Mouse (Mus musculus) MEL (cell line): ENCODE data around the gene Foxj1. TPM values are rescaled to one million over a fixed set of nuclear protein-coding genes. Genes with fewer than 3 reads are reported as not detected.

Source experiments
- DNase-seq: peaks from one replicate; pipeline ENCODE4 v3.0.0; 2011; ENCODE audit warnings: low read depth, low spot score
- H3K27ac ChIP-seq: 2 replicates; pipeline ENCODE4 v1.5.1; 2012; ENCODE audit warnings: low read depth, mild to moderate bottlenecking, control low read depth, low read length, moderate library complexity; ENCODE audit not compliant: control insufficient read depth
- H3K27me3 ChIP-seq, 2 experiments: fragments of 150-350 bp in 1 of 2; sonication (generic) in 1 of 2; 2 replicates each; pipeline ENCODE4 v1.6.1; 2012; ENCODE audit warnings: low read length in 2 of 2, mild to moderate bottlenecking in 2 of 2, improper control_type of control experiment in 1 of 2, moderate library complexity in 1 of 2; ENCODE audit not compliant: insufficient read depth in 2 of 2, control insufficient read depth in 1 of 2
- H3K36me3 ChIP-seq, 2 experiments: 2 replicates each; pipeline ENCODE4 v1.6.1; 2012 to 2014; ENCODE audit warnings: low read length in 2 of 2, improper control_type of control experiment in 1 of 2, inconsistent platforms in 1 of 2, mild to moderate bottlenecking in 1 of 2; ENCODE audit not compliant: insufficient read depth in 2 of 2, control insufficient read depth in 1 of 2
- H3K4me1 ChIP-seq, 2 experiments: fragments of 150-350 bp in 1 of 2; sonication (generic) in 1 of 2; 2 replicates each; pipeline ENCODE4 v1.6.1; 2012; ENCODE audit warnings: low read length in 2 of 2, improper control_type of control experiment in 1 of 2, mild to moderate bottlenecking in 1 of 2; ENCODE audit not compliant: insufficient read depth in 2 of 2, control insufficient read depth in 1 of 2
- H3K4me3 ChIP-seq, 2 experiments: fragments of 150-350 bp in 1 of 2; sonication (generic) in 1 of 2; 2 replicates each; pipeline ENCODE4 v1.5.1; 2012; ENCODE audit warnings: low read depth in 2 of 2, low read length in 2 of 2, mild to moderate bottlenecking in 2 of 2, moderate library complexity in 2 of 2, control low read depth in 1 of 2, improper control_type of control experiment in 1 of 2; ENCODE audit not compliant: control insufficient read depth in 1 of 2, insufficient read depth in 1 of 2
- H3K79me2 ChIP-seq: 2 replicates; pipeline ENCODE4 v1.6.1; 2012; ENCODE audit warnings: mild to moderate bottlenecking, low read length, moderate library complexity; ENCODE audit not compliant: control insufficient read depth, poor library complexity, insufficient read depth
- H3K9ac ChIP-seq: 2 replicates; pipeline ENCODE4 v1.6.1; 2012; ENCODE audit warnings: low read depth, mild to moderate bottlenecking, control low read depth, low read length, moderate library complexity; ENCODE audit not compliant: control insufficient read depth, poor library complexity, severe bottlenecking
- H3K9me3 ChIP-seq: fragments of 150-350 bp; sonication (generic); replicated peaks from 2 replicates; pipeline ENCODE4 v1.6.1; 2012; ENCODE audit warnings: mild to moderate bottlenecking, low read length, improper control_type of control experiment, moderate library complexity; ENCODE audit not compliant: insufficient read depth
- BHLHE40 ChIP-seq: IDR thresholded peaks from 2 replicates; pipeline ENCODE4 v1.6.1; 2012; ENCODE audit warnings: low read depth, mild to moderate bottlenecking, inconsistent platforms, low read length, improper control_type of control experiment, borderline replicate concordance
- CHD2 ChIP-seq: IDR thresholded peaks from 2 replicates; pipeline ENCODE4 v1.6.1; 2011; ENCODE audit warnings: low read length, improper control_type of control experiment
- CTCF ChIP-seq, 3 experiments: IDR thresholded peaks in 2 of 3; conservative IDR thresholded peaks in 1 of 3; 2 replicates each; pipeline ENCODE4 v1.5.1; 2011 to 2012; ENCODE audit warnings: low read length in 3 of 3, low read depth in 2 of 3, mild to moderate bottlenecking in 2 of 3, improper control_type of control experiment in 1 of 3, inconsistent platforms in 1 of 3, mixed read lengths in 1 of 3, moderate library complexity in 1 of 3; ENCODE audit not compliant: control insufficient read depth in 1 of 3, insufficient read depth in 1 of 3, poor library complexity in 1 of 3, severe bottlenecking in 1 of 3
- E2F4 ChIP-seq: IDR thresholded peaks from 2 replicates; pipeline ENCODE4 v1.6.1; 2011; ENCODE audit warnings: low read depth, low read length, improper control_type of control experiment, borderline replicate concordance
- ELF1 ChIP-seq: IDR thresholded peaks from 2 replicates; pipeline ENCODE4 v1.6.1; 2014; ENCODE audit warnings: low read depth, mild to moderate bottlenecking, inconsistent platforms, low read length, improper control_type of control experiment, moderate library complexity
- EP300 ChIP-seq, 2 experiments: IDR thresholded peaks; 2 replicates each; pipeline ENCODE4 v1.6.1; 2011; ENCODE audit warnings: improper control_type of control experiment in 2 of 2, low read length in 2 of 2, low read depth in 1 of 2, mild to moderate bottlenecking in 1 of 2
- ETS1 ChIP-seq: IDR thresholded peaks from 2 replicates; pipeline ENCODE4 v1.6.1; 2012; ENCODE audit warnings: low read depth, mild to moderate bottlenecking, inconsistent platforms, low read length, improper control_type of control experiment, moderate library complexity
- JUND ChIP-seq: IDR thresholded peaks from 2 replicates; pipeline ENCODE4 v1.6.1; 2011; ENCODE audit warnings: low read depth, mild to moderate bottlenecking, improper control_type of control experiment, low read length
- KAT2A ChIP-seq: conservative IDR thresholded peaks from 2 replicates; pipeline ENCODE4 v1.6.1; 2012; ENCODE audit warnings: low read depth, low read length, improper control_type of control experiment, inconsistent platforms
- MAFK ChIP-seq: IDR thresholded peaks from 2 replicates; pipeline ENCODE4 v1.6.1; 2011; ENCODE audit warnings: low read depth, mild to moderate bottlenecking, low read length, improper control_type of control experiment, borderline replicate concordance
- MAX ChIP-seq: IDR thresholded peaks from 2 replicates; pipeline ENCODE4 v1.6.1; 2011; ENCODE audit warnings: low read length, improper control_type of control experiment
- MXI1 ChIP-seq: IDR thresholded peaks from 2 replicates; pipeline ENCODE4 v1.6.1; 2011; ENCODE audit warnings: mild to moderate bottlenecking, low read depth, low read length, improper control_type of control experiment
- MYB ChIP-seq: IDR thresholded peaks from 2 replicates; pipeline ENCODE4 v1.6.1; 2011; ENCODE audit warnings: mild to moderate bottlenecking, low read depth, low read length, improper control_type of control experiment
- NELFE ChIP-seq: IDR thresholded peaks from 2 replicates; pipeline ENCODE4 v1.6.1; 2011; ENCODE audit warnings: low read depth, low read length, improper control_type of control experiment
- POLR2A ChIP-seq, 2 experiments: IDR thresholded peaks; 2 replicates each; pipeline ENCODE4 v1.6.1; 2011 to 2012; ENCODE audit warnings: low read length in 2 of 2, mild to moderate bottlenecking in 2 of 2, control low read depth in 1 of 2, improper control_type of control experiment in 1 of 2, low read depth in 1 of 2, moderate library complexity in 1 of 2; ENCODE audit not compliant: control insufficient read depth in 1 of 2, insufficient read depth in 1 of 2, poor library complexity in 1 of 2
- POLR2AphosphoS5 ChIP-seq: IDR thresholded peaks from 2 replicates; pipeline ENCODE4 v1.6.1; 2012; ENCODE audit warnings: low read depth, borderline replicate concordance, mild to moderate bottlenecking, inconsistent platforms, low read length, moderate library complexity, mixed read lengths
- RAD21 ChIP-seq: IDR thresholded peaks from 2 replicates; pipeline ENCODE4 v1.6.1; 2011; ENCODE audit warnings: mild to moderate bottlenecking, low read depth, low read length, improper control_type of control experiment
- RCOR1 ChIP-seq: IDR thresholded peaks from 2 replicates; pipeline ENCODE4 v1.6.1; 2012; ENCODE audit warnings: low read depth, mild to moderate bottlenecking, inconsistent platforms, low read length, improper control_type of control experiment
- SIN3A ChIP-seq: IDR thresholded peaks from 2 replicates; pipeline ENCODE4 v1.6.1; 2012; ENCODE audit warnings: low read length, improper control_type of control experiment, inconsistent platforms
- SMC3 ChIP-seq: IDR thresholded peaks from 2 replicates; pipeline ENCODE4 v1.6.1; 2011; ENCODE audit warnings: low read depth, low read length, improper control_type of control experiment
- TBP ChIP-seq: IDR thresholded peaks from 2 replicates; pipeline ENCODE4 v1.8.0; 2011; ENCODE audit warnings: low read depth, low read length, improper control_type of control experiment
- TCF12 ChIP-seq: IDR thresholded peaks from 2 replicates; pipeline ENCODE4 v1.6.1; 2014; ENCODE audit warnings: low read depth, mild to moderate bottlenecking, inconsistent platforms, low read length, improper control_type of control experiment, moderate library complexity
- UBTF ChIP-seq: IDR thresholded peaks from 2 replicates; pipeline ENCODE4 v1.6.1; 2012; ENCODE audit warnings: low read depth, mild to moderate bottlenecking, inconsistent platforms, low read length, improper control_type of control experiment, moderate library complexity, borderline replicate concordance; ENCODE audit not compliant: insufficient read depth
- USF1 ChIP-seq: IDR thresholded peaks from 2 replicates; pipeline ENCODE4 v1.6.1; 2014; ENCODE audit warnings: low read depth, mild to moderate bottlenecking, inconsistent platforms, low read length, improper control_type of control experiment, moderate library complexity
- USF2 ChIP-seq, 2 experiments: IDR thresholded peaks; 2 replicates each; pipeline ENCODE4 v1.6.1; 2011 to 2012; ENCODE audit warnings: improper control_type of control experiment in 2 of 2, low read length in 2 of 2, borderline replicate concordance in 1 of 2, inconsistent platforms in 1 of 2, low read depth in 1 of 2, mild to moderate bottlenecking in 1 of 2; ENCODE audit not compliant: insufficient read depth in 1 of 2
- ZKSCAN1 ChIP-seq: IDR thresholded peaks from 2 replicates; pipeline ENCODE4 v1.6.1; 2012; ENCODE audit warnings: low read depth, mild to moderate bottlenecking, inconsistent platforms, low read length, improper control_type of control experiment, moderate library complexity
- ZNF384 ChIP-seq: IDR thresholded peaks from 2 replicates; pipeline ENCODE4 v1.6.1; 2012; ENCODE audit warnings: low read depth, mild to moderate bottlenecking, inconsistent platforms, low read length, improper control_type of control experiment
- polyA plus RNA-seq, 2 experiments: library from polyadenylated mRNA; stranded (reverse) in 1 of 2; unstranded in 1 of 2; fragments of >175 nt in 1 of 2; fragments of >200 nt in 1 of 2; gene quantifications; 2 replicates each; pipeline versions ENCODE4 v1.2.1 to v1.2.4; 2012; ENCODE audit warnings: low replicate concordance in 2 of 2, low read depth in 1 of 2; ENCODE audit not compliant: insufficient read length in 2 of 2, insufficient read depth in 1 of 2, missing spikeins in 1 of 2
- total RNA-seq: library from RNA; depleted of rRNA; stranded (reverse); fragments of 300-350 nt; gene quantifications from 2 replicates; pipeline ENCODE4 v1.2.3, GENCODE M21; 2012

Gene Foxj1
- total and polyA plus RNA-seq, 3 experiments: 0.07 to 0.08 TPM; not detected in 1

DNA sequence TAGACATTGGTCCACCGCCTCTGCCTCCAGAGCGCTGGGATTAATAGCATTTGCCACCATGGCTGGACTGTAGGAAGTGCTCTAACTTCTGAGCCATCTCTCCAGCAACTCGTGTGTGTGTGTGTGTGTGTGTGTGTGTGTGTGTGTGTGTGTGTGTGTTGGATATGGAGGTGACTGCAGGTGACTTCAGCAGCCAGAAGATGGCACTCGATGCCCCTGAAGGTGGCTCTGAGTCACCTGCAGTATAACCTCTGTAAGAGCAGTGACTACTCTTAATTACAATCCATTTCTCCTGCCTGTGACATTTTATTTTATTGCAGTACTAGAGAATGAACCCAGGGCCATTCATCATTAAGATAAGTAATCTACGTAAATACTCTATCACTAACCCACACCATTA lies 16.1 kb upstream of the Foxj1 start:
- Histone ChIP-seq H3K4me1 (no peaks in the 10 kb centered on the region), H3K9me3 (no peaks in the 10 kb centered on the region), H3K27me3 (no peaks in the 10 kb centered on the region), H3K27ac (no peak overlapping the region), H3K4me3 (no peak overlapping the region), H3K79me2 (no peaks in the 10 kb centered on the region), H3K9ac (no peak overlapping the region), H3K36me3 (no peaks in the 10 kb centered on the region)
- TF ChIP-seq CTCF (IDR thresholded peaks at IDR 0.05 in 2 of 3, conservative IDR thresholded peaks at IDR 0.05 in 1 of 3; ENCODE audit: control insufficient read depth in 1 of 3, insufficient read depth in 1 of 3, low read depth in 2 of 3, low read length in 3 of 3, poor library complexity in 1 of 3, severe bottlenecking in 1 of 3) (peak in 2 of 3 experiments; percentile 32 to 41; a peak in 4 of 6 replicates), BHLHE40 (no peak), SMC3 (peak; percentile 46), RAD21 (peak; percentile 13)
- DNase-seq: no peak

DNA sequence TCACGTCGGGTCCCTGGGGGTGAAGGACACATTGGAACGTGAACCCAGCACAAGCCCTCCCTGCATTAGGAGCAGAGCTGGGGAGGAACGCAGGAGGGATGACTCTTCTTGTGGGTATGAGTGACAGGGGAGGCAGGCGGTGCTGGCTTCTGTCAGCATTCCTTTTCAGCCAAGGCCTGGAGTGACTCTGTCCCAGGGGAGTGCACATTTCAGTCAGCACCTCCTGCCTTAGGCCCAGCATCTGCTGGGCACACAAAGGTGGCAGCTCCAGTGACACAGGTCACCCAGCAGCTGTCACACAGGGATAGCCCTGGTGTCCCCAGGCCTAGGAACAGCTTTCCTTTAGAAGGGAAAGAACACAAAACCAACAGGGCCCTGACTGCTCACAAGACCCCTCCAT lies 12.8 kb upstream of the Foxj1 start:
- Histone ChIP-seq H3K79me2 (no peaks in the 10 kb centered on the region), H3K27ac (no peak overlapping the region), H3K4me3 (no peak overlapping the region), H3K27me3 (no peaks in the 10 kb centered on the region), H3K36me3 (no peaks in the 10 kb centered on the region), H3K9ac (no peak overlapping the region), H3K4me1 (no peaks in the 10 kb centered on the region), H3K9me3 (no peaks in the 10 kb centered on the region)
- no peak for DNase-seq
- no peak for TF ChIP-seq SIN3A
- TF ChIP-seq E2F4: no peak
- TF ChIP-seq NELFE: no peak
- no peak for TF ChIP-seq TCF12
- TF ChIP-seq MYB: no peak
- TF ChIP-seq TBP: no peak
- no peak for TF ChIP-seq MAX
- no peak for TF ChIP-seq MAFK

DNA sequence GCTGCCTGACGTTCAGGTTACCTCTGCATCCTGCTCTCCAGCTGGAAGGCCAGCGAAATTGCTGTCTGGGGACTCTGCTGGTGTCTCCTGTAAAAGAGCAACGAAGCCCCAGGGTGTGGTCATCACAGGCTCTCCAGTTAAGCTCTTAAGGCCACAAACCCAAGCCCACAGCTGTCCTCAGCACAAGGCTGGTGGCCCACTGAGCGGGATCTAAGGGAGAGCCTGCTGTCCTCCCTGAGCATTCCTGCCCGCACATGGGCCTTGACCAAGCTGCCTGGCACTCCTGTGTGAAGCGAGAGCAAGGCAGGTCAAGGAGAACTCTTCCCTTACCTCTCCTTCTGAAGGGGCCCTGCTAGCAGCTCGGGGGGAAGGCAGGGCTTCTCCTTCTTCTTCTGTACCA lies 11.8 kb upstream of the Foxj1 start:
- H3K4me3 ChIP-seq: no peak overlapping the region
- no peak overlapping the region for H3K9ac ChIP-seq
- no peak for DNase-seq
- no peaks in the 10 kb centered on the region for H3K36me3 ChIP-seq
- H3K9me3 ChIP-seq: no peaks in the 10 kb centered on the region
- H3K27ac ChIP-seq: no peak overlapping the region
- H3K4me1 ChIP-seq: no peaks in the 10 kb centered on the region
- no peaks in the 10 kb centered on the region for H3K79me2 ChIP-seq
- no peaks in the 10 kb centered on the region for H3K27me3 ChIP-seq
- TF ChIP-seq BHLHE40: no peak
- no peak for TF ChIP-seq EP300 (IDR thresholded peaks at IDR 0.05; ENCODE audit: low read depth in 1 of 2, low read length in 2 of 2)
- TF ChIP-seq MXI1: no peak
- no peak for TF ChIP-seq POLR2AphosphoS5
- no peak for TF ChIP-seq UBTF
- no peak for TF ChIP-seq JUND
- no peak for TF ChIP-seq TBP
- TF ChIP-seq ZNF384: no peak
- TF ChIP-seq NELFE: no peak
- TF ChIP-seq POLR2A (IDR thresholded peaks at IDR 0.05; ENCODE audit: control insufficient read depth in 1 of 2, insufficient read depth in 1 of 2, low read depth in 1 of 2, low read length in 2 of 2, poor library complexity in 1 of 2): no peak
- TF ChIP-seq ETS1: no peak
- TF ChIP-seq USF1: no peak
- no peak for TF ChIP-seq ELF1
- no peak for TF ChIP-seq MYB
- TF ChIP-seq CHD2: no peak
- no peak for TF ChIP-seq RCOR1
- TF ChIP-seq USF2 (IDR thresholded peaks at IDR 0.05; ENCODE audit: borderline replicate concordance in 1 of 2, insufficient read depth in 1 of 2, low read depth in 1 of 2, low read length in 2 of 2): no peak
- TF ChIP-seq KAT2A: no peak
- no peak for TF ChIP-seq ZKSCAN1
